In the genomic region with DNA sequence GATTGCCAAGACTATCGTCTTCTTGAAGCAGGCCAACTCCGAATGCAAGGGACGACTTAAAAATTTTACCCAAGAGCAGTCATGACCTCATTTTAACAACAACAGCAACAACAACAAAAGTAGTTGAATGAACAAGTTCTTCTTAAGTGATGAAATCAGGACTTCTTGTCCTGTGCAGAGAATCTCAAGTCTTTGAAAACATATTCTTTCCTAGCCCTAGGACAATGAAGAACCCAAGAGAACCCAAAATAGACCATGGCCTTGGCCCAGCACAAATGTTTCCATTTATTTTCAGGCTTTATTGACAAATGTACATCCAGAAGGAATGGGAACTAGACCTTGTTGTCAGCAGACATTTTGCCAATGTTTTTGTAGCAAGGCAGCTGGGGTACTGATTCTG, we compare ENCODE assay signal across 21 mouse cellular contexts.
A peak's percentile ranks its signal among the peaks of the same experiment; 100 is the strongest.
DNase-seq lines count a peak whose midpoint lies in the region; ATAC-seq and TF ChIP-seq lines count a peak whose summit lies in the region.
"Had no signal": no experiment of that assay in that cellular context is flagged by ENCODE, and none has a peak within 500 bp of the region (broad histone marks: within the 10 kb centered on the region; RNA-seq: fewer than 3 reads in every experiment).

No protein-coding gene starts in this region.

- no peak overlapping the region for H3K9ac ChIP-seq in heart, embryonic 12.5 days
- no peak overlapping the region for H3K9ac ChIP-seq in lung, postnatal 0 days (replicated peaks; ENCODE audit: low read depth)
- H3K9ac ChIP-seq in embryonic facial prominence, embryonic 15.5 days, result no peak overlapping the region
- H3K9ac ChIP-seq in hindbrain, embryonic 12.5 days, result no peak overlapping the region

- DNase-seq in heart, adult 11 months, result peak; percentile 30
- peak; percentile 88 for DNase-seq in lung, postnatal 0 days (ENCODE audit: low spot score)
- no peak for DNase-seq in lung, postnatal 10 days
- no peak for DNase-seq in embryonic facial prominence, embryonic 10.5 days (ENCODE audit: low spot score)
- DNase-seq in kidney, postnatal 4 days, result no peak
- DNase-seq: adrenal gland, adult 2 months; adrenal gland, adult 8-10 months; adrenal gland, postnatal 10 days; adrenal gland, postnatal 14 days; adrenal gland, postnatal 25 days; adrenal gland, postnatal 36 days; B cell, adult 2 months; cerebellum, adult 11 months; cerebellum, adult 11-12 months had no signal

- H3K9me3 ChIP-seq in heart, embryonic 12.5 days (replicated peaks), result no peaks in the 10 kb centered on the region
- H3K9me3 ChIP-seq in lung, postnatal 0 days (ENCODE audit: low read length), result no peaks in the 10 kb centered on the region
- H3K9me3 ChIP-seq in embryonic facial prominence, embryonic 10.5 days, result no peaks in the 10 kb centered on the region
- H3K9me3 ChIP-seq in embryonic facial prominence, embryonic 15.5 days (replicated peaks), result no peaks in the 10 kb centered on the region
- no peaks in the 10 kb centered on the region for H3K9me3 ChIP-seq in hindbrain, embryonic 12.5 days (replicated peaks)
- H3K9me3 ChIP-seq: G1E had no signal

- H3K36me3 ChIP-seq in heart, embryonic 12.5 days, result no peaks in the 10 kb centered on the region
- no peaks in the 10 kb centered on the region for H3K36me3 ChIP-seq in lung, postnatal 0 days (ENCODE audit: insufficient read depth, low read length)
- no peaks in the 10 kb centered on the region for H3K36me3 ChIP-seq in embryonic facial prominence, embryonic 10.5 days (replicated peaks)
- no peaks in the 10 kb centered on the region for H3K36me3 ChIP-seq in embryonic facial prominence, embryonic 15.5 days
- no peaks in the 10 kb centered on the region for H3K36me3 ChIP-seq in hindbrain, embryonic 12.5 days
- H3K36me3 ChIP-seq: G1E had no signal

- no peak overlapping the region for H3K4me2 ChIP-seq in heart, embryonic 12.5 days
- no peak overlapping the region for H3K4me2 ChIP-seq in lung, postnatal 0 days (replicated peaks; ENCODE audit: low read depth, low read length)
- no peak overlapping the region for H3K4me2 ChIP-seq in embryonic facial prominence, embryonic 15.5 days (replicated peaks)
- H3K4me2 ChIP-seq in hindbrain, embryonic 12.5 days (replicated peaks), result no peak overlapping the region

- 89% methylated on average over 3 of the region's 3 CpGs for WGBS in heart, embryonic 12.5 days
- WGBS in lung, postnatal 0 days, result 78% methylated on average over 3 of the region's 3 CpGs
- WGBS in embryonic facial prominence, embryonic 10.5 days, result 88% methylated on average over 3 of the region's 3 CpGs
- WGBS in embryonic facial prominence, embryonic 15.5 days, result 84% methylated on average over 3 of the region's 3 CpGs
- WGBS in hindbrain, embryonic 12.5 days, result 87% methylated on average over 3 of the region's 3 CpGs

- peak; percentile 92 for TF ChIP-seq EP300 in lung, postnatal 0 days (IDR thresholded peaks at IDR 0.05)

- H3K4me3 ChIP-seq in heart, embryonic 12.5 days, result no peak overlapping the region
- H3K4me3 ChIP-seq in lung, postnatal 0 days (ENCODE audit: low read depth, low read length), result no peak overlapping the region
- no peak overlapping the region for H3K4me3 ChIP-seq in embryonic facial prominence, embryonic 10.5 days
- no peak overlapping the region for H3K4me3 ChIP-seq in embryonic facial prominence, embryonic 15.5 days (replicated peaks)
- H3K4me3 ChIP-seq in hindbrain, embryonic 12.5 days, result no peak overlapping the region

- no peak for TF ChIP-seq CTCF in lung, postnatal 0 days (IDR thresholded peaks at IDR 0.05)

- H3K27me3 ChIP-seq in heart, embryonic 12.5 days (replicated peaks), result no peaks in the 10 kb centered on the region
- H3K27me3 ChIP-seq in lung, postnatal 0 days (replicated peaks; ENCODE audit: insufficient read depth, low read length), result no peaks in the 10 kb centered on the region
- H3K27me3 ChIP-seq in embryonic facial prominence, embryonic 10.5 days (replicated peaks; ENCODE audit: low read depth, poor library complexity, severe bottlenecking), result no peaks in the 10 kb centered on the region
- H3K27me3 ChIP-seq in embryonic facial prominence, embryonic 15.5 days, result no peaks in the 10 kb centered on the region
- no peaks in the 10 kb centered on the region for H3K27me3 ChIP-seq in hindbrain, embryonic 12.5 days
- H3K27me3 ChIP-seq: Patski had no signal

- no peak overlapping the region for H3K27ac ChIP-seq in heart, embryonic 12.5 days (ENCODE audit: poor library complexity, severe bottlenecking)
- 0 out of 2 replicates have a peak overlapping the region, but pooled peaks have one; percentile 62 for H3K27ac ChIP-seq in lung, postnatal 0 days (ENCODE audit: low read length)
- 0 out of 2 replicates have a peak overlapping the region, but pooled peaks have one; percentile 7 for H3K27ac ChIP-seq in embryonic facial prominence, embryonic 10.5 days (replicated peaks)
- 0 out of 2 replicates have a peak overlapping the region, but pooled peaks have one; percentile 41 for H3K27ac ChIP-seq in embryonic facial prominence, embryonic 15.5 days (replicated peaks)
- H3K27ac ChIP-seq in hindbrain, embryonic 12.5 days, result no peak overlapping the region

- H3K4me1 ChIP-seq in heart, embryonic 12.5 days (replicated peaks), result peaks cover 19% of the 10 kb centered on the region
- H3K4me1 ChIP-seq in lung, postnatal 0 days (ENCODE audit: insufficient read depth, low read depth, low read length), result no peaks in the 10 kb centered on the region
- peaks cover 32% of the 10 kb centered on the region for H3K4me1 ChIP-seq in embryonic facial prominence, embryonic 10.5 days
- no peaks in the 10 kb centered on the region for H3K4me1 ChIP-seq in embryonic facial prominence, embryonic 15.5 days
- peaks cover 4% of the 10 kb centered on the region; the same call in 1 of the 2 replicates for H3K4me1 ChIP-seq in hindbrain, embryonic 12.5 days

- no peak for ATAC-seq in heart, embryonic 12.5 days (ENCODE audit: insufficient number of reproducible peaks, low FRiP score)
- peak; percentile 76 for ATAC-seq in lung, postnatal 0 days
- ATAC-seq in embryonic facial prominence, embryonic 15.5 days (ENCODE audit: insufficient number of reproducible peaks, low FRiP score, low TSS enrichment, low read depth), result no peak
- no peak for ATAC-seq in hindbrain, embryonic 12.5 days (ENCODE audit: low FRiP score)
- ATAC-seq: activated CD4-positive, CD25-positive, alpha-beta regulatory T cell, adult 4 months; CD4-positive, CD25-positive, alpha-beta regulatory T cell, adult 4 months; Patski had no signal

Comparison
In these comparisons a context has a peak if more than half of its experiments do, and no peak if none do; other contexts are left out.
1. DNase-seq: peak in heart, adult 11 months (single experiment) and lung, postnatal 0 days (single experiment); none in lung, postnatal 10 days (single experiment), embryonic facial prominence, embryonic 10.5 days (single experiment) and kidney, postnatal 4 days (0 of 2).
2. H3K27ac ChIP-seq: peak in lung, postnatal 0 days (single experiment), embryonic facial prominence, embryonic 10.5 days (single experiment) and embryonic facial prominence, embryonic 15.5 days (single experiment); none in heart, embryonic 12.5 days (single experiment) and hindbrain, embryonic 12.5 days (single experiment).